In the genomic region with DNA sequence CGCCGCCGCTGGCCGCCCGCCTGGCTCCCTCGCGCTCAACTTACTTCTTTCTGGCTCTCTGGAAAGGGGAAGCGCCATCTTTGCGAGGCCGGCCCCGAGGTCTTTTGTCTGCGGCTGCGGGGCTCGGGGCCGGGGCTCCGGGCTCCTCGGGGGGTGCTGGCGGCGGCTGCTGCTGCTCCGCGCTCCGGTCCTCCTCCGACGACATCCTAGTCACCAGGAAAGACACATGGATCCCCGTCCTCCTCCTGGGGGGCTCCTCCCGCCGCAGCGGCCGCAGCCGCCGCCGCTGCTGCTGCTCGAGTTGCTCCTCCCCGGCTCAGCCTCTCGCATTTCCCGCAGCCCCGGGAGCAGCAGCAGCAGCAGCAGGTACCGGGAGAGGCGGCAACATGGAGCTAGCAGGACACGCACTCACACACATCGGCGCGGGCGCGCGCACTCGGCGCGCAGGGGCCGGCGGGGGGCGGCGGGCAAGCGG, we compare ENCODE assay signal across 7 mouse cellular contexts. TPM values are rescaled to one million over a fixed set of nuclear protein-coding genes. Genes with fewer than 3 reads are reported as not detected.
A peak's percentile ranks its signal among the peaks of the same experiment; 100 is the strongest.
DNase-seq lines count a peak whose midpoint lies in the region; ATAC-seq lines count a peak whose summit lies in the region.

TSS of gene Kmt2c (minus strand) at position 438 of the 475 bp plus-strand sequence.

- peak; percentile 32 for ATAC-seq in forebrain, embryonic 13.5 days
- no peak for ATAC-seq in heart, embryonic 16.5 days (replicated peaks; ENCODE audit: extremely low read depth, insufficient read depth, low FRiP score)
- peak; percentile 3 for ATAC-seq in lung, embryonic 16.5 days (ENCODE audit: low read depth)

- peak within 1 kb of the TSS; percentile 85 for H3K4me2 ChIP-seq in forebrain, embryonic 13.5 days
- peak within 1 kb of the TSS; percentile 85 for H3K4me2 ChIP-seq in heart, embryonic 16.5 days (ENCODE audit: low read depth, low read length)
- H3K4me2 ChIP-seq in lung, embryonic 16.5 days (ENCODE audit: low read depth, low read length), result peak within 1 kb of the TSS; percentile 81

- H3K9ac ChIP-seq in forebrain, embryonic 13.5 days, result peak within 1 kb of the TSS; percentile 94
- peak within 1 kb of the TSS; percentile 98 for H3K9ac ChIP-seq in heart, embryonic 16.5 days (ENCODE audit: low read length)
- H3K9ac ChIP-seq in lung, embryonic 16.5 days (ENCODE audit: low read length), result peak within 1 kb of the TSS; percentile 90

- H3K9me3 ChIP-seq in forebrain, embryonic 13.5 days (replicated peaks), result no peaks in the 10 kb centered on the region
- H3K9me3 ChIP-seq in heart, embryonic 16.5 days (replicated peaks; ENCODE audit: control insufficient read depth, low read length), result no peaks in the 10 kb centered on the region
- H3K9me3 ChIP-seq in lung, embryonic 16.5 days (ENCODE audit: control insufficient read depth, low read length), result no peaks in the 10 kb centered on the region

- peaks cover 2% of the 10 kb centered on the region for H3K4me1 ChIP-seq in brown adipose tissue, adult 24 weeks (ENCODE audit: control insufficient read depth, insufficient read depth, insufficient read length, low read length)
- H3K4me1 ChIP-seq in forebrain, embryonic 13.5 days, result peaks cover 23% of the 10 kb centered on the region
- peaks cover 9% of the 10 kb centered on the region for H3K4me1 ChIP-seq in heart, embryonic 16.5 days (ENCODE audit: control insufficient read depth, insufficient read depth, low read length)
- peaks cover 11% of the 10 kb centered on the region for H3K4me1 ChIP-seq in lung, embryonic 16.5 days (replicated peaks; ENCODE audit: control insufficient read depth, insufficient read depth, low read length)

- 0% methylated on average over 47 of the region's 54 CpGs for WGBS in forebrain, embryonic 13.5 days
- under 1% methylated on average over 46 of the region's 54 CpGs for WGBS in heart, embryonic 16.5 days
- WGBS in lung, embryonic 16.5 days, result under 1% methylated on average over 38 of the region's 54 CpGs

- peak; percentile 50 for DNase-seq in MEL-GATA-1-ER (ENCODE audit: extremely low read depth, low read depth)
- DNase-seq in layer of hippocampus, adult 9-11 months, result peak; percentile 77
- DNase-seq in retina, postnatal 1 day, result peak; percentile 89

- H3K27me3 ChIP-seq in forebrain, embryonic 13.5 days, result no peaks in the 10 kb centered on the region
- H3K27me3 ChIP-seq in heart, embryonic 16.5 days (ENCODE audit: control insufficient read depth, insufficient read depth, low read length), result no peaks in the 10 kb centered on the region
- H3K27me3 ChIP-seq in lung, embryonic 16.5 days (ENCODE audit: control insufficient read depth, insufficient read depth, low read depth, low read length), result no peaks in the 10 kb centered on the region

- H3K36me3 ChIP-seq in forebrain, embryonic 13.5 days (ENCODE audit: poor library complexity, severe bottlenecking), result no peaks in the 10 kb centered on the region
- H3K36me3 ChIP-seq in heart, embryonic 16.5 days (ENCODE audit: control insufficient read depth, insufficient read depth), result no peaks in the 10 kb centered on the region
- no peaks in the 10 kb centered on the region for H3K36me3 ChIP-seq in lung, embryonic 16.5 days (ENCODE audit: control insufficient read depth, insufficient read depth, low read length)

- peak within 1 kb of the TSS; percentile 88 for H3K27ac ChIP-seq in brown adipose tissue, adult 24 weeks (replicated peaks; ENCODE audit: low read depth, low read length)
- H3K27ac ChIP-seq in forebrain, embryonic 13.5 days, result peak within 1 kb of the TSS; percentile 99
- peak within 1 kb of the TSS; percentile 100 for H3K27ac ChIP-seq in heart, embryonic 16.5 days (ENCODE audit: low read length)
- H3K27ac ChIP-seq in lung, embryonic 16.5 days (ENCODE audit: low read length), result peak within 1 kb of the TSS; percentile 100

- peak within 1 kb of the TSS; percentile 98 for H3K4me3 ChIP-seq in brown adipose tissue, adult 24 weeks (ENCODE audit: insufficient read depth, low read depth, low read length)
- H3K4me3 ChIP-seq in forebrain, embryonic 13.5 days, result peak within 1 kb of the TSS; percentile 93
- peak within 1 kb of the TSS; percentile 98 for H3K4me3 ChIP-seq in heart, embryonic 16.5 days (ENCODE audit: low read length)
- peak within 1 kb of the TSS; percentile 81 for H3K4me3 ChIP-seq in lung, embryonic 16.5 days (ENCODE audit: low read length)

RNA-seq across cellular contexts. Expression of gene Kmt2c, which starts in this region (rescaled TPM):
- polyA plus RNA-seq in brown adipose tissue, adult 24 weeks (2012; ENCODE audit: insufficient read depth, insufficient read length, missing spikeins), result 14.7 and 15.4 TPM in 2 replicates
- 24.1 and 25.0 TPM in 2 replicates for polyA plus RNA-seq in forebrain, embryonic 13.5 days (2015; fragmentation: Nextera tagmentation; extraction: Ambion mirVana)
- polyA plus RNA-seq in heart, embryonic 16.5 days (2015; fragmentation: Nextera tagmentation; extraction: Ambion mirVana), result 7.7 and 8.1 TPM in 2 replicates
- 10.2 and 10.4 TPM in 2 replicates for polyA plus RNA-seq in lung, embryonic 16.5 days (2015; fragmentation: Nextera tagmentation; extraction: Ambion mirVana)
